Mouse (Mus musculus) erythroid progenitor cell, adult 5-6 weeks (primary cell): ENCODE measurements around the gene Plp2. TPM values are rescaled to one million over a fixed set of nuclear protein-coding genes. Genes with fewer than 3 reads are reported as not detected.

Experiments
- total RNA-seq, 2 experiments: library from RNA; stranded (forward) in 1 of 2; stranded (reverse) in 1 of 2; fragments of 150-400 nt in 1 of 2; fragments of 186-747, 209-891 nt in 1 of 2; gene quantifications; 2 replicates each; pipeline versions ENCODE4 v1.2.3 to v1.2.4; 2015 to 2017; ENCODE audit warnings: low replicate concordance in 2 of 2

Gene Plp2
- total RNA-seq, 2 experiments from 2014 or later, result 18.7 to 64.6 TPM

Other genes with a start within 250 kb of the Plp2 start
- gene Foxp3, start 97.7 kb downstream of the Plp2 start, total RNA-seq (2015; ENCODE audit: low replicate concordance), result 2.2 and 3.8 TPM in 2 replicates
- gene Foxp3, start 97.7 kb downstream of the Plp2 start, total RNA-seq (2017; ENCODE audit: low replicate concordance), result not detected in 2 replicates
- 10.1 TPM in 1 of 2 replicates, not detected in the other for gene Ppp1r3f, start 97.1 kb downstream of the Plp2 start, total RNA-seq (2015; ENCODE audit: low replicate concordance)
- gene Ppp1r3f, start 97.1 kb downstream of the Plp2 start, total RNA-seq (2017; ENCODE audit: low replicate concordance), result 0.26 TPM in 1 of 2 replicates, not detected in the other
- gene Ccdc22, start 65.9 kb downstream of the Plp2 start, total RNA-seq (2015; ENCODE audit: low replicate concordance), result 8.6 and 9.2 TPM in 2 replicates
- gene Ccdc22, start 65.9 kb downstream of the Plp2 start, total RNA-seq (2017; ENCODE audit: low replicate concordance), result 12.0 and 17.3 TPM in 2 replicates
- gene Cacna1f, start 64.3 kb downstream of the Plp2 start, total RNA-seq (2015; ENCODE audit: low replicate concordance), result not detected in 2 replicates
- not detected in 2 replicates for gene Cacna1f, start 64.3 kb downstream of the Plp2 start, total RNA-seq (2017; ENCODE audit: low replicate concordance)
- not detected in 2 replicates for gene Syp, start 32.9 kb downstream of the Plp2 start, total RNA-seq (2015; ENCODE audit: low replicate concordance)
- 0.51 TPM in 1 of 2 replicates, not detected in the other for gene Syp, start 32.9 kb downstream of the Plp2 start, total RNA-seq (2017; ENCODE audit: low replicate concordance)
- 0.72 and 1.3 TPM in 2 replicates for gene Prickle3, start 14.1 kb downstream of the Plp2 start, total RNA-seq (2015; ENCODE audit: low replicate concordance)
- 0.23 and 0.90 TPM in 2 replicates for gene Prickle3, start 14.1 kb downstream of the Plp2 start, total RNA-seq (2017; ENCODE audit: low replicate concordance)
- gene Magix, start 9.9 kb upstream of the Plp2 start, total RNA-seq (2015; ENCODE audit: low replicate concordance), result not detected in 2 replicates
- gene Magix, start 9.9 kb upstream of the Plp2 start, total RNA-seq (2017; ENCODE audit: low replicate concordance), result not detected in 2 replicates
- 10.5 and 31.9 TPM in 2 replicates for gene Gpkow, start 25.7 kb upstream of the Plp2 start, total RNA-seq (2015; ENCODE audit: low replicate concordance)
- gene Gpkow, start 25.7 kb upstream of the Plp2 start, total RNA-seq (2017; ENCODE audit: low replicate concordance), result 12.6 and 25.0 TPM in 2 replicates
- 42.2 and 59.5 TPM in 2 replicates for gene Wdr45, start 42.9 kb upstream of the Plp2 start, total RNA-seq (2015; ENCODE audit: low replicate concordance)
- gene Wdr45, start 42.9 kb upstream of the Plp2 start, total RNA-seq (2017; ENCODE audit: low replicate concordance), result 36.0 and 46.8 TPM in 2 replicates
- not detected in 2 replicates for gene Gm45208, start 50.9 kb upstream of the Plp2 start, total RNA-seq (2015; ENCODE audit: low replicate concordance)
- gene Gm45208, start 50.9 kb upstream of the Plp2 start, total RNA-seq (2017; ENCODE audit: low replicate concordance), result not detected in 2 replicates
- gene Praf2, start 57.0 kb upstream of the Plp2 start, total RNA-seq (2015; ENCODE audit: low replicate concordance), result 1.3 and 2.5 TPM in 2 replicates
- 2.1 TPM in 1 of 2 replicates, not detected in the other for gene Praf2, start 57.0 kb upstream of the Plp2 start, total RNA-seq (2017; ENCODE audit: low replicate concordance)
- not detected in 2 replicates for gene Ccdc120, start 79.5 kb upstream of the Plp2 start, total RNA-seq (2015; ENCODE audit: low replicate concordance)
- gene Ccdc120, start 79.5 kb upstream of the Plp2 start, total RNA-seq (2017; ENCODE audit: low replicate concordance), result not detected in 2 replicates
- 18.9 and 23.4 TPM in 2 replicates for gene Tfe3, start 91.2 kb upstream of the Plp2 start, total RNA-seq (2015; ENCODE audit: low replicate concordance)
- 21.5 and 22.7 TPM in 2 replicates for gene Tfe3, start 91.2 kb upstream of the Plp2 start, total RNA-seq (2017; ENCODE audit: low replicate concordance)
- gene Gripap1, start 118.4 kb upstream of the Plp2 start, total RNA-seq (2015; ENCODE audit: low replicate concordance), result 91.0 and 94.4 TPM in 2 replicates
- gene Gripap1, start 118.4 kb upstream of the Plp2 start, total RNA-seq (2017; ENCODE audit: low replicate concordance), result 87.0 and 176 TPM in 2 replicates
- gene Kcnd1, start 150.9 kb upstream of the Plp2 start, total RNA-seq (2015; ENCODE audit: low replicate concordance), result 0.84 and 1.8 TPM in 2 replicates
- 0.68 and 3.6 TPM in 2 replicates for gene Kcnd1, start 150.9 kb upstream of the Plp2 start, total RNA-seq (2017; ENCODE audit: low replicate concordance)
- gene Otud5, start 170.0 kb upstream of the Plp2 start, total RNA-seq (2015; ENCODE audit: low replicate concordance), result 327 and 376 TPM in 2 replicates
- gene Otud5, start 170.0 kb upstream of the Plp2 start, total RNA-seq (2017; ENCODE audit: low replicate concordance), result 471 and 476 TPM in 2 replicates
- 37.1 and 59.1 TPM in 2 replicates for gene Pim2, start 206.9 kb upstream of the Plp2 start, total RNA-seq (2015; ENCODE audit: low replicate concordance)
- 16.0 and 22.5 TPM in 2 replicates for gene Pim2, start 206.9 kb upstream of the Plp2 start, total RNA-seq (2017; ENCODE audit: low replicate concordance)
- 5.0 TPM in 1 of 2 replicates, not detected in the other for gene Slc35a2, start 212.6 kb upstream of the Plp2 start, total RNA-seq (2015; ENCODE audit: low replicate concordance)
- 1.4 and 9.8 TPM in 2 replicates for gene Slc35a2, start 212.6 kb upstream of the Plp2 start, total RNA-seq (2017; ENCODE audit: low replicate concordance)
- 23.1 and 24.9 TPM in 2 replicates for gene Pqbp1, start 227.9 kb upstream of the Plp2 start, total RNA-seq (2015; ENCODE audit: low replicate concordance)
- 33.5 and 85.4 TPM in 2 replicates for gene Pqbp1, start 227.9 kb upstream of the Plp2 start, total RNA-seq (2017; ENCODE audit: low replicate concordance)
- 53.2 and 63.4 TPM in 2 replicates for gene Timm17b, start 228.0 kb upstream of the Plp2 start, total RNA-seq (2015; ENCODE audit: low replicate concordance)
- 10.7 and 20.7 TPM in 2 replicates for gene Timm17b, start 228.0 kb upstream of the Plp2 start, total RNA-seq (2017; ENCODE audit: low replicate concordance)
- gene Gm10491, start 236.4 kb upstream of the Plp2 start, total RNA-seq (2015; ENCODE audit: low replicate concordance), result not detected in 2 replicates
- gene Gm10491, start 236.4 kb upstream of the Plp2 start, total RNA-seq (2017; ENCODE audit: low replicate concordance), result not detected in 2 replicates
- gene Gm10490, start 238.2 kb upstream of the Plp2 start, total RNA-seq (2015; ENCODE audit: low replicate concordance), result not detected in 2 replicates
- gene Gm10490, start 238.2 kb upstream of the Plp2 start, total RNA-seq (2017; ENCODE audit: low replicate concordance), result not detected in 2 replicates
- gene Pcsk1n, start 248.4 kb upstream of the Plp2 start, total RNA-seq (2015; ENCODE audit: low replicate concordance), result not detected in 2 replicates
- not detected in 2 replicates for gene Pcsk1n, start 248.4 kb upstream of the Plp2 start, total RNA-seq (2017; ENCODE audit: low replicate concordance)